Mouse (Mus musculus): ENCODE data around the gene Tmem56.

Gene Tmem56

GRCm38 (mm10) chr3:121163271-121163819 is 119.6 kb downstream of the Tmem56 start:
- DNase-seq, result peak; percentile 80

GRCm38 (mm10) chr3:121161661-121162060 is 121.2 kb downstream of the Tmem56 start:
- DNase-seq, result no peak

GRCm38 (mm10) chr3:121160424-121160823 is 122.5 kb downstream of the Tmem56 start:
- no peak for DNase-seq

GRCm38 (mm10) chr3:121159566-121159965 is 123.3 kb downstream of the Tmem56 start:
- DNase-seq, result no peak

DNA sequence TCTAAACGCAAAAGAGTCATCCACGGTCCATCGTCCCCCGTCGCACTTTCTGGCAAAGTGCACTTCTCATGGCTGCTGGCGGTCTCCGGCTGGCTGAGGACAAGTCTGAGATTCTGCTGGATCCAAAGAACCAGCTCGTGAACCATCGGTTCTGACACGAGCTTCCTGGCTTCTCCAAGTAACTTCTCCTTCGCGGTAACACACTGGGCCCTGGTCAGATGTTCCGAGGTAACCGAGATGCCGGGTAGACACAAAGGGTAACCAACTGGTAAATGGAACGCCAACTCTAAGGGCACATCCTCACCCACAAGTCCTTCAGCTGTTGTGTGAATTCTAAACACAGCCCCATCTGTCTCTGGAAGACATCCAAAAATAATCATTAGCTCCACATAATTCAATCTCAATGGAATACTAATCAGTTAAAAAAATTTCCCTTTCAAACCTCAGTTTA is 124.0 kb downstream of the Tmem56 start:
- no peak for DNase-seq

- DNase-seq, result no peak
Observed at GRCm38 (mm10) chr3:121157546-121158330, 125.2 kb downstream of the Tmem56 start.

GRCm38 (mm10) chr3:121156451-121157186 is 126.3 kb downstream of the Tmem56 start:
- DNase-seq, result no peak

DNA sequence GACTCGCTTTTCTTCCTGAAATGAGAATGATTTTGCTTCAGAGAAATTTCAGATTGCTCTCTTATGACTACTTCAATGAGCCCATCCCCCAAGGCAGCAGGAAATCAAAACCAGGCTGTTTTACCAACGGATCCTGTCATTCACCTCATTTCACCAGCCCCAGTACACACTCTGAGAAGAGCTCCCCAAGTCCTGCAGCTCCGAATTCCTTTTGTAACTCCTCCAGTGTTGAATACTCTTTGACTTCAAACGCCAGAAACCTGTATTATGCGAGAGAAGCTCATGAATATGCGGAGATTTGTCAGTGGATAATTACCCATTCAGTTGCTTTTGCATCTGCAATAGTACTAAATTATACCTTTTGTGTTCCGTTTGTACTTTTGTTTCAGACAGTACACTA is 126.9 kb downstream of the Tmem56 start:
- DNase-seq, result no peak
